Mouse (Mus musculus) spleen, adult 2 months (tissue): ENCODE results near the gene Gm45717. TPM values are rescaled to one million over a fixed set of nuclear protein-coding genes. Genes with fewer than 3 reads are reported as not detected.
"Not testable (repeated sequence)": the region's sequence is repeated elsewhere in the genome, so short reads cannot be mapped to it uniquely, and the experiment has no call there.

ENCODE experiments used
- DNase-seq, 2 experiments: peaks; one replicate each; pipeline versions ENCODE4 v3.0.0 to v3.0.0-alpha.2; 2012 to 2021; ENCODE audit warnings: low spot score in 2 of 2, low read depth in 1 of 2
- H3K27ac ChIP-seq: fragments of 200-500 bp; 2 replicates; pipeline ENCODE4 v1.5.1; 2012; ENCODE audit warnings: low read length, inconsistent platforms; ENCODE audit not compliant: insufficient read depth
- H3K27me3 ChIP-seq: fragments of 200-500 bp; 2 replicates; pipeline ENCODE4 v1.6.1; 2012; ENCODE audit warnings: mild to moderate bottlenecking, moderate library complexity, low read length, inconsistent platforms; ENCODE audit not compliant: control insufficient read depth, insufficient read depth
- H3K36me3 ChIP-seq: fragments of 200-500 bp; 2 replicates; pipeline ENCODE4 v1.6.1; 2012; ENCODE audit warnings: mild to moderate bottlenecking, low read length, inconsistent platforms; ENCODE audit not compliant: control insufficient read depth, insufficient read depth
- H3K4me1 ChIP-seq: fragments of 200-500 bp; 2 replicates; pipeline ENCODE4 v1.6.1; 2011; ENCODE audit warnings: inconsistent platforms; ENCODE audit not compliant: control insufficient read depth, insufficient read depth, insufficient read length
- H3K4me3 ChIP-seq: fragments of 200-500 bp; 2 replicates; pipeline ENCODE4 v1.5.1; 2011; ENCODE audit warnings: mild to moderate bottlenecking, inconsistent platforms; ENCODE audit not compliant: insufficient read depth, insufficient read length; ENCODE audit errors: extremely low read depth
- CTCF ChIP-seq: fragments of 200-500 bp; IDR thresholded peaks from 2 replicates; pipeline ENCODE4 v1.5.1; 2011; ENCODE audit warnings: mild to moderate bottlenecking, inconsistent platforms; ENCODE audit not compliant: insufficient read depth, insufficient read length, insufficient replicate concordance; ENCODE audit errors: extremely low read depth
- POLR2A ChIP-seq: fragments of 200-500 bp; IDR thresholded peaks from 2 replicates; pipeline ENCODE4 v1.6.1; 2011; ENCODE audit warnings: low read depth, low read length, inconsistent platforms
- WGBS: fragments of 180-500 bp; shearing (Covaris S2); methylation state at CpG from one replicate; pipeline ENCODE4 v1.1.7; 2018; 5-methylcytosine and 5-hydroxymethylcytosine counted together
- polyA plus RNA-seq: library from polyadenylated mRNA; depleted of rRNA; stranded (reverse); fragments of >200 nt; gene quantifications from 2 replicates; pipeline ENCODE4 v1.2.3, GENCODE M21; 2012

Gene Gm45717
- polyA plus RNA-seq, 1 experiment = not detected

GRCm38 (mm10) chr7:140975465-140975864, 19.7 kb upstream of the Gm45717 start:
- no peak overlapping the region for H3K27ac ChIP-seq
- H3K27me3 ChIP-seq = no peaks in the 10 kb centered on the region
- H3K36me3 ChIP-seq = no peaks in the 10 kb centered on the region
- DNase-seq = no peak
- TF ChIP-seq POLR2A = no peak
- TF ChIP-seq CTCF = no peak
- WGBS = 84% methylated on average over 3 of the region's 3 CpGs
- peaks cover 2% of the 10 kb centered on the region; the same call in 1 of the 2 replicates for H3K4me1 ChIP-seq
- H3K4me3 ChIP-seq = no peak overlapping the region

DNA sequence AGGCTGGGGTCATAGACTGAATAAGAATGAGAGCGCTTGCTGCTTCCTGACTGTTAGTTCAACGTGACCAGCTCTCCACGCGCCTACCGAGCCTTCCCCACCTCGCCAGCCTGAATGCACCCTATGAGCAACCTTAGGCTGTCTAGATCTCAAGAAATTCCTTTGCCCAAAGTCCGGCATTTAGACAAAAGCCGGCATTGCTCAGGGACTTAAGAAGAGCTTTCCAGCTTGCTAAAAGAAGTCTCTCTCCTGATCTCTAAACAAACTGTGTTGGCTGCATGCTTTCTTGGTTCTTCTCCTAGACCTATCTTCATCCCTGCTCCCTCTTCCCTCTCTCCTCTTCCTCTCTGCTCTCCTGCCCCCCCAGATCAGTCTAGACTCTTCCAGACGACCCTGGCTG, 19.2 kb upstream of the Gm45717 start:
- TF ChIP-seq CTCF = no peak
- WGBS = 50% methylated on average over 9 of the region's 9 CpGs
- no peaks in the 10 kb centered on the region for H3K36me3 ChIP-seq
- H3K4me1 ChIP-seq = 0 out of 2 replicates have a peak, but pooled peaks cover 2% of the 10 kb centered on the region
- H3K27me3 ChIP-seq = no peaks in the 10 kb centered on the region
- no peak for DNase-seq
- H3K4me3 ChIP-seq = no peak overlapping the region
- H3K27ac ChIP-seq = no peak overlapping the region

DNA sequence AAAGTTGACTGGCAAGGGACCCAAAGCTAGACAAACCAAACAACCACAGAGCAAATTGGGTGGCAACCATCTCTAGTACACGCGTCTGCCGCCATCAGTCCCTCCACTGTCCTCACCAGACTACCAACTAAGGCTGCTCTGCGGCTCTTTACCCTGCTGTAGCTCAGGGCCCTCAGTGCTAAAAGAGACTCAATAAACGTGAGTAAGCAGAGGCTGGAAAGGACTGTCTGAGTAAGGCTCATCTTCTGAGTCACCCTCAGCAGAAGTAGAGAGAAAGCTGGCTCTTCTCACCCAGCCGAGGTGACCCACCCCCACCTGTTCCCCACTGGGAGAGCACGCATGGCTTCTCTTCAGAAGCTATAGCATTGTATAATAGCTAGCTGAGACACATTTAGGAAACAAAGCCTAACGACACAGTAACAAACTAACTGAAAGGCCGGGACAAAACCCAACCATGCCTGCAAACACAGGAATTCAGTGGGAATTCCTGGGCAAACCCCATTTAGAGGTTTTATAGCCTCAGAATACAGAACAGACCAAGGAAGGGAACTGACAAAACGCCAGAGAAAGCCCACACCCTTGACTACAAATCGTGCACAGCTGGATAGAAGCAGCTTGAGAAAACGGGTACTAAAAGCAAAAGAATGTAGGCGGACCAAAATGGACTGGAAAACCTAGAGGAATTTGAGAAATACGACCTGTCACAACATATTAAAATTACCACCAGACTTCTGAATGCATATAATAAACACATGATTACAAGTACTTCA, 17.8 kb upstream of the Gm45717 start:
- no peak for DNase-seq
- TF ChIP-seq CTCF = no peak
- TF ChIP-seq POLR2A = no peak
- Histone ChIP-seq H3K36me3 (no peaks in the 10 kb centered on the region), H3K27ac (no peak overlapping the region), H3K27me3 (no peaks in the 10 kb centered on the region), H3K4me3 (no peak overlapping the region), H3K4me1 (0 out of 2 replicates have a peak, but pooled peaks cover 2% of the 10 kb centered on the region)
- WGBS = 60% methylated on average over 14 of the region's 14 CpGs

GRCm38 (mm10) chr7:140971479-140972171, 15.9 kb upstream of the Gm45717 start:
- no peak for DNase-seq
- H3K27me3 ChIP-seq = no peaks in the 10 kb centered on the region
- no peaks in the 10 kb centered on the region for H3K36me3 ChIP-seq
- TF ChIP-seq CTCF (no peak), POLR2A (no peak)
- WGBS = 86% methylated on average over 8 of the region's 8 CpGs
- H3K4me1 ChIP-seq = 0 out of 2 replicates have a peak, but pooled peaks cover 2% of the 10 kb centered on the region
- peak overlapping the region; percentile 43 for H3K27ac ChIP-seq
- H3K4me3 ChIP-seq = no peak overlapping the region

DNA sequence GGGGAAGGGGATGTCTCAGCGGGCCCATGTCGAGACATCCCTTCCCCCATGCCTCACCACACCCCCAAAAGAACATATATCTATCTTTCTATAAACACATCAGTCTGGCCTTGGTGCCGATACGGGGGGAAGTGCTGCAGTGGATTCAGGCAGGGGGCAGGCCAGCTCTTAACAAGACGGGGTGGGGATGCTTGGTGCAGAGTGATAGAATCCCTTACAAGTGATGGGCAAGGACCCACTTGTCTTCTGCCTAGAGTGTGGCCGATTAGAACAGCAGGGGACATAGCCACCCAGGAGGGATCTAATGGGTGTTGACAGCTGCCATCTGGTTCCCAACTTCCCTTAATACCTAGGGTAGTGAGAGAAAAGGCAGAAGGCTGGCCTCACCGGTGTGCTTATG, 15.2 kb upstream of the Gm45717 start:
- no peaks in the 10 kb centered on the region for H3K27me3 ChIP-seq
- 0 out of 2 replicates have a peak, but pooled peaks cover 2% of the 10 kb centered on the region for H3K4me1 ChIP-seq
- DNase-seq = no peak
- WGBS = 46% methylated on average over 7 of the region's 7 CpGs
- H3K36me3 ChIP-seq = no peaks in the 10 kb centered on the region
- TF ChIP-seq CTCF = no peak
- TF ChIP-seq POLR2A = no peak
- H3K4me3 ChIP-seq = no peak overlapping the region
- H3K27ac ChIP-seq = 0 out of 2 replicates have a peak overlapping the region, but pooled peaks have one; percentile 7

- WGBS = 53% methylated on average over 3 of the region's 3 CpGs
- H3K36me3 ChIP-seq, H3K4me1 ChIP-seq, H3K27ac ChIP-seq, H3K27me3 ChIP-seq, H3K4me3 ChIP-seq, DNase-seq: not testable (repeated sequence)
These were observed 13.0 kb upstream of the Gm45717 start for GRCm38 (mm10) chr7:140968710-140969109.
